Mouse (Mus musculus): Measurements from ENCODE around the gene Vasp.

The Vasp gene

GRCm38 (mm10) chr7:19236411-19236810 lies 35.2 kb downstream of the Vasp start:
- DNase-seq (ENCODE audit: low spot score in 2 of 2) = no peak

DNA sequence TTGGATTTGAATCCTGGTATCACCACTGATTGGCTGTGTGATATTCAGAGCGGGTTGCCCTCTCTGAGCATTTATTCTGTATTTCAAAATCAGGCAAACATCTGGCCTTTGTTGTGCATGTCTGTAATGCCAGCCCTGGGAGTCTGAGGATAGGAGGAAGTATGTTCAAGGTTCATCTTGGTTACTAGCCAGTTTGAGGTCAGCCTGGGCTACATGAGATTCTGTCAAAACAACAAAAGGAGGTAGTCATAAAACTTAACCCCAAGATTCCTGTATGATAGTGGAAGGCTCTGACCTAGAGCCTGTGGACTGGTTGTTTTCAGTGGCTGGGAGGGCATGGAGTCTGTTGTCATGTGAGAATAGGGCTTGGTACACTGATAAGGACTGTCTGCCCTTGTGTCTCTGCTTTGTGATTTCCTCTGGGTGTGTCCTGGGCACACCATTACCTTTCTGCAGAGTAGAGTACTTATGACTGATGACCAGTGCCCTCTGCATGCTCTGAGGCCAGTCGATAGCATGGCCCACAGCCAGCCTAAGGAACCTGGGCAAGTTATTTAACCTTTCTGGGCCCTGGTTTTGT lies 36.4 kb downstream of the Vasp start:
- DNase-seq (ENCODE audit: low spot score in 2 of 2) = no peak

DNA sequence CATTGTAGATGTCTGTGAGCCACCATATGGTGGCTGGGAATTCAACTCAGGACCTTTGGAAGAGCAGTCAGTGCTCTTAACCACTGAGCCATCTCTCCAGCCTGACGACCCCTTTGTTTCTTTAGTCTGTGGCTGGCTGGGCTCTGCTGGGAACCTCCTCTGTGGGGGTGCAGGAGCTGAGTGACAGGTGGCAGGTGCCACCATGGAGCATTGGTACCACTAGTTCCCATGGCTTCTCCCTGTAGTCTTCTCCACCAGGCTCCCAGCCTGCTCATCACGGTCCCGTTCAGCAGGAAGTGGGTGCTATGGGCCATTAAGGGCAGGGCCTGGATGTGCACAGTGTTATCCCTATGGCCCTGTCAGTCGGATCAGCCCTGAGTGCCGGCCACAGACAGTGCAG lies 37.0 kb downstream of the Vasp start:
- DNase-seq (ENCODE audit: low spot score in 2 of 2) = no peak

- DNase-seq (ENCODE audit: low spot score in 2 of 2) = no peak
Measured at GRCm38 (mm10) chr7:19231849-19232248, 39.8 kb downstream of the Vasp start.

DNA sequence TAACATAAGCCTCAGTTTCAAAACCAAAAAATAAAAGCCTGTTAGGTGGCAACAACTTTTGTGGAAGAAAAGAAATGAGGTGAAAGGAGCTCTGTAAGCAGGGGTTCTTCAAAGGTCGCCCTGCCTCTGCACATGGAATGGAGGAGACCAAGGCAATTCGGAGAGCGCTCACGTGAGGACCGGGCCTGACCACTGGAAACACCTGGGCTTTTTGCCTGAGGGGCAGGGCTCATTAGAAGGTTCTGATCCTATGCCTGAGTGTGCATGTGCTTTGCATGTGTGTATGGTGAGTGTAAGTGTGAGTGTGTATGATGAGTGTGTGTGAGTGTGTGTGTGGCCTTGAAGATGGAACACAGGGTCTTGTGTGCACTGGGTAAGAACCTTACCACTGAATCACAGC lies 40.7 kb downstream of the Vasp start:
- no peak for DNase-seq (ENCODE audit: low spot score in 2 of 2)

- no peak for DNase-seq (ENCODE audit: low spot score in 2 of 2)
Measured at GRCm38 (mm10) chr7:19230041-19230580, 41.5 kb downstream of the Vasp start.

DNA sequence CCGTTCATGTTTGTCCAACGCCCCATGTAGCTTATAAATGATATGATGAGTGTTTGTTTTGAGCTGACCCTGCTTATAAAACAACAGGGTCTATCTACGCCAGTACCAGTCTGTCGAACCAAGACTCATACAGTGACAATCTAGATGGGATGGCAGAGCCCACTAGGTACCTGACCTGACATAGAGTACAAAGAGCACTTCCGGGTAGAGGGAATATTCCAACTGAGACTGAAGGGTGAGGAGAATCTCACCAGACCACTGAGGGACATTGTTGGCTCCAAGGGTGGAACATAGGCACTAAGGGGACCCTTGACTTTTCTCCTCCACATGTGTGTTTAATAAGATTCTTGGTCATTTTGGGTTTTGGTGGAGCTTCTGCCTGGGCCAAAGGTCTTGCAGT lies 42.2 kb downstream of the Vasp start:
- DNase-seq (ENCODE audit: low spot score in 2 of 2) = no peak

DNA sequence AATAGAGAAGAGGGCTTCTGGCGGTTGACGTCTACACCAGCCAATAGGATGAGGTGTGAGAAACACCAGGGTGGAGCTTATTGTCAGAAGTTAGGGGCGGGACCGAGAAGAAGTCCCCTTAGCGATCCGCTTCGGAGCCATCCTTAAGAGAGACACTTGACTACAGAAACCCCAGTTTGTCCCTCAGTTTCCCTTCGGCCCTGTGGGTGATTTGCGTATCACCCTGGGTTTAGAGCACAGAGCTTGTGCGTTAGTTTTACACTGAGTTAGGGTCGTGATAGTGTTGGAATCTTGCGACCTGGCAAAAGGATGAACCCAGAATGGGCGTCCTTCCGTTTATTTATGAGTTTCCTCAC lies 42.8 kb downstream of the Vasp start:
- no peak for DNase-seq (ENCODE audit: low spot score in 2 of 2)

DNA sequence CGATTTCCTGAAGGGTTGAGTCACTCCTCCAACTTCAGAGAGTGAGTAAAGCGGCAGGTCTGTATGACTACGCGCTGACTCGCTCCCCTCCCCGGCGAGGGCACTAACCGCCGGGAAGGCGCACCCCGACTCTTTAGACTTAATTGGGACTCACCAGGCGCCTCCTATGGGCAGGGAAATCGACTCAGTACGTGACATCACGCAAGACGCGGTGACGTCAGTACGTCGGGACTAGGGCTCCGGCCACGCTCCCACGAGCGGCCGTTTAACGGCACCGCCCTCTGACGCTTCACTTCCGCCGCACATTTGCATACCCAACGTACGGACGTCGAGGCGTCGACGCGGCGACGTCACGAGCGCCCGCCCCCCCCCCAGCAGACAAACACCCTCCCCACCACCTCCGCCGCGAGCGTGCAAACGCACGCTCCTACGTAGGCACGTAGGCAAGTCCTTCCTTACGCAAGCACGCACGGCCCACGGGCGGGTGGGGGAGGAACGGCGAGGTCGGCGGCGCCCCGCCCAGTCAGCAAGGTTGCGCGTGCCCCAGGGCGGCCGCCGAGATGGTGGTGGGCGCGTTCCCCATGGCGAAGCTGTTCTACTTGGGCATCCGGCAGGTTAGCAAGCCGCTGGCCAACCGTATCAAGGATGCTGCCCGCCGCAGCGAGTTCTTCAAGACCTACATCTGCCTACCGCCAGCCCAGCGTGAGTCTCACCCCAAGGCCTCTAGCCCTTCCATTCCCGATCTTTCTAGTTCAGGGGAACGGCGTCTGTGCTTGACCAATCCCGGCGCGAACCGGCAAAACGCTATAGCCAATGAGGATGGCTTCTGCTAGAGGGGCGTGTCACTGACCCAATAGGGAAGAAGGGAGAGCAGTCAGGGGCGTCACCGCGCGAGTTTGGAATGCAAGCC lies 43.5 kb downstream of the Vasp start, which contains the start of gene Opa3:
Gene Opa3, plus strand, starts transcription at position 452 of the 910 bp plus-strand sequence.
- peak; percentile 95 to 99 for DNase-seq (ENCODE audit: low spot score in 2 of 2)

- DNase-seq (ENCODE audit: low spot score in 2 of 2) = peak in 1 of 2 experiments; percentile 21
Measured at GRCm38 (mm10) chr7:19226817-19227797, 44.5 kb downstream of the Vasp start.

DNA sequence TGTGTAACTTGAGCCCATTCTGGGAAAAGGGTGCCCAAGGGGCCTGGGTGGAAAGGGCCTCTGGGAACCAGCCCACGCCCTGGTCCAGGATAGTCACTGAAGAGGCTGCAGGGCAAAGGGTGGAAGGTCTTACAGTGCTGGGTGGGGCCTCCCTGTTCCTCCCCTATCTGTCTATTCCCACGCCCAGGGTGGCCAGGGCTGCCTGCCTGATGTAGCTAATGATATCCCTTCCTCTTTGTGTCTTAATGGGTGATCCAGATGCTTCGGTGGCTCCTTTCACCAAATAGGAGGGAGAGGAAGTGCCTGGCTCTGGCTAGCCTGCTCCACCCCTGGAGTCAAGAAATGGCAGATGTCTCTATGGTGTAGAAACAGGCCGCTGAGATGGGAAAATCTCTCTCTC lies 46.7 kb downstream of the Vasp start:
- no peak for DNase-seq (ENCODE audit: low spot score in 2 of 2)

DNA sequence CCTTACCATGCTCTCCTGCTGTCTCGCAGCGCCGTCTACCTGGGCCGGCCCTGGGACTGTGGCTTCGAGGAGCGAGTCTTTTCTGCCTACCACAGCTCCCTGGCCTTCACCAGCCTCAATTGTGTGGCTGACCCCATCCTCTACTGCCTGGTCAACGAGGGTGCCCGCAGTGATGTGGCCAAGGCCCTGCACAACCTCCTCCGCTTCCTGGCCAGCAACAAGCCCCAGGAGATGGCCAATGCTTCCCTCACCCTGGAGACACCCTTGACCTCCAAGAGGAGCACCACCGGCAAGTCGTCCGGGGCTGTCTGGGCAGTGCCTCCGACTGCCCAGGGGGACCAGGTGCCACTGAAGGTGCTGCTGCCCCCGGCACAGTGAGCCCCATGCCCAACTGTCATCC lies 48.7 kb downstream of the Vasp start:
- no peak for DNase-seq (ENCODE audit: low spot score in 2 of 2)

DNA sequence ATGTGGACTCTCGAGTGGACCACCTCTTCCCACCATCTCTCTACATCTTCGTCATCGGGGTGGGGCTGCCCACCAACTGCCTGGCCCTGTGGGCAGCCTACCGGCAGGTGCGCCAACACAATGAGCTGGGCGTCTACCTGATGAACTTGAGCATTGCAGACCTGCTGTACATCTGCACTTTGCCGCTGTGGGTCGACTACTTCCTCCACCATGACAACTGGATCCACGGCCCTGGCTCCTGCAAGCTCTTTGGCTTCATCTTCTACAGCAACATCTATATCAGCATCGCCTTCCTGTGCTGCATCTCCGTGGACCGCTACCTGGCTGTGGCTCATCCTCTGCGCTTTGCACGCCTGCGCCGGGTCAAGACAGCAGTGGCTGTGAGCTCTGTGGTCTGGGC lies 49.4 kb downstream of the Vasp start:
- DNase-seq (ENCODE audit: low spot score in 2 of 2) = no peak

GRCm38 (mm10) chr7:19220061-19220460 lies 51.6 kb downstream of the Vasp start:
- DNase-seq (ENCODE audit: low spot score in 2 of 2) = no peak

- no peak for DNase-seq (ENCODE audit: low spot score in 2 of 2)
Measured at GRCm38 (mm10) chr7:19217944-19218343, 53.7 kb downstream of the Vasp start.

DNA sequence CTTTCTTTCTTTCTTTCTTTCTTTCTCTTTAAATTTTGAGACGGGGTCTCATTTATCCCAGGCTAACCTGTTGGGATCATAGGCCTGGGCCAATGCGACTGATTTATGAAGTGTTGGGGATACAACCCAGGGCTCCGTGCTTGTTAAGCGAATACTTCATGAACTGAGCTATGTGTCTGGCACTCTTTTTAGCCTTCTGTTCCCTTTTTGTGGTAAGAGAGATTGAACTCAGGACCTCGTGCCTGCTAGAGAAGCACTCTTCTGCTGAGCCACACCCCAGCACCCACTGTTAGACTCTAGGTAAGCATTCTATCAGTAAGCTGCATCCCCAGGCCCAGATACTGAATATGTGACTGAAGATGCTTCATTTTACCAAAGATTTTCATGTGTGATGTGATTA lies 54.1 kb downstream of the Vasp start:
- DNase-seq (ENCODE audit: low spot score in 2 of 2) = no peak

- no peak for DNase-seq (ENCODE audit: low spot score in 2 of 2)
Measured at GRCm38 (mm10) chr7:19214940-19215339, 56.7 kb downstream of the Vasp start.

DNA sequence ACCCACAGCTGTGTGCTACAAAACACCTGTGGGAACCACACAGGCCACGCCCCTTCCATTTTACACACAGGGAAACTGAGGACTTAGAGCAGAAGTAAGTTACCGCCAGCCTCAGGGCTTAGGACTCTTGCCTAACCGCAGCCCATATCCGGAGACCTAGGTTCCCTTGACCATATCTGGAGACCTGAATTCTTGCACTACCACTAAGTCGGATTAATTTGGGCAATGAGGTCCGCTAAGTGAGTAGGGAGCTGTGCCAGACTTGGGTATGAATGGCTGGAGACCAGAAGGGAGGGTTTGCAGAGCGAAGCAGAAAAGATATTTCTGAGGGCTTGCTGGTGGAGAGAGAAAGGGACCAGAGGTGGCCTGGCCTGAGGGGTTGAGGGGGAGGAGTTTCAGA lies 57.2 kb downstream of the Vasp start:
- no peak for DNase-seq (ENCODE audit: low spot score in 2 of 2)

GRCm38 (mm10) chr7:19213385-19213784 lies 58.2 kb downstream of the Vasp start:
- no peak for DNase-seq (ENCODE audit: low spot score in 2 of 2)

DNA sequence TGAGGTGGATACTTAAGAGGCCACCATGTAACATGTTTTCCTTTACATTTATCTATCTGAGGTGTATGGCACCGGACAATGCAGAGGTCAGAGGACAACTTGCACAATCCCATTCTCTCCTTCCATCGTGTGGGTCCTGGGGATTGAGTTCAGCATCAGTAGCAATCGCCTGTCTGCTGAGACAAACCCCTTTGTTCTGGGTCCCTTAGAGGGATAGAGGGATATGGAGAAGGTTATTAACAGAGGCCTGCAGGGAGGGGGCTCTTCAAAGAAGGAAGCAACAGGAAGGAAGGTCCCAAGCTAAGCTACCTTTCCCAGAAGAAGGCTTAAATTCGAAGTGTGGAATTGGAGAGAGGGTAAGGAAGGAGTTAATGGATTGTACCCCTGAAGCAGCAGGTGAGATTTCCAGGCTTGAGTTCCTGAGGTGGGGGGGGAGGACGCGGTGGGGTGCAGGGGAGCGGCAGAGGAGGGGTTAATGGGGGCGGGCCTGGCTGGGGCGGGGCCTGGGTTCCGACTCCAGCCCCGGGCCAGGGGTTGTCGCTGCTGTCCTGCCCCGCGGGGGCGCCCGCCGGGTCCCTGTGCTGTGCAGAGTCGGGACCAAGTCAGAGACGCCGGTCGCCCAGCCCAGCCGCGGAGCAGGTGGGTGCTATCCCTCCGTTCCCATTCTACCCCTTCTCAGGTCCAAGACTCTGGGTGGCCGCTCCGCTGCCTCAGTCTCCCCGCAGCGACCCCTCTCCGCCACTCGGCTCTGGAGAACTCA lies 59.4 kb downstream of the Vasp start, which contains the start of gene Gpr4:
Gene Gpr4, plus strand, starts transcription at position 543 of the 760 bp plus-strand sequence.
- DNase-seq (ENCODE audit: low spot score in 2 of 2) = no peak

All from spleen, postnatal 14 days (tissue).